Mouse (Mus musculus) heart, embryonic 15.5 days (tissue): ENCODE measurements around the gene Osbp. TPM values are rescaled to one million over a fixed set of nuclear protein-coding genes. Genes with fewer than 3 reads are reported as not detected.
"Not testable (repeated sequence)": the region's sequence is repeated elsewhere in the genome, so short reads cannot be mapped to it uniquely, and the experiment has no call there.

ENCODE experiments used
- ATAC-seq: fragments of 200-750 bp; cut with Nextera tagmentation; replicated peaks from 2 replicates; pipeline ENCODE4 v1.8.0; 2017; ENCODE audit warnings: low read depth, moderate TSS enrichment; ENCODE audit not compliant: insufficient number of reproducible peaks, insufficient read depth, low FRiP score
- H3K27ac ChIP-seq: fragments of 300-500 bp; sonication (generic); 2 replicates; pipeline ENCODE4 v1.5.1; 2015; ENCODE audit warnings: mild to moderate bottlenecking, inconsistent platforms
- H3K27me3 ChIP-seq: fragments of 300-500 bp; sonication (generic); 2 replicates; pipeline ENCODE4 v1.6.1; 2015; ENCODE audit warnings: inconsistent platforms
- H3K36me3 ChIP-seq: fragments of 300-500 bp; sonication (generic); 2 replicates; pipeline ENCODE4 v1.6.1; 2015; ENCODE audit warnings: mild to moderate bottlenecking, inconsistent platforms
- H3K4me1 ChIP-seq: fragments of 300-500 bp; sonication (generic); replicated peaks from 2 replicates; pipeline ENCODE4 v1.6.1; 2015; ENCODE audit warnings: inconsistent platforms
- H3K4me2 ChIP-seq: fragments of 300-500 bp; sonication (generic); 2 replicates; pipeline ENCODE4 v1.6.1; 2015; ENCODE audit warnings: inconsistent platforms, mild to moderate bottlenecking, moderate library complexity
- H3K4me3 ChIP-seq: fragments of 300-500 bp; sonication (generic); 2 replicates; pipeline ENCODE4 v1.5.1; 2015; ENCODE audit warnings: mild to moderate bottlenecking, inconsistent platforms
- H3K9ac ChIP-seq: fragments of 300-500 bp; sonication (generic); 2 replicates; pipeline ENCODE4 v1.6.1; 2015; ENCODE audit warnings: mild to moderate bottlenecking, inconsistent platforms
- H3K9me3 ChIP-seq: fragments of 300-500 bp; sonication (generic); replicated peaks from 2 replicates; pipeline ENCODE4 v1.6.1; 2016; ENCODE audit warnings: inconsistent platforms
- WGBS: fragments of 180-500 bp; shearing (Covaris S2); methylation state at CpG from one replicate; pipeline ENCODE4 v1.1.7; 2015; ENCODE audit warnings: mixed read lengths; 5-methylcytosine and 5-hydroxymethylcytosine counted together
- polyA plus RNA-seq: library from polyadenylated mRNA; unstranded; fragments of >200 nt; fragmentation: Nextera tagmentation; extraction: Ambion mirVana; gene quantifications from 2 replicates; pipeline ENCODE4 v1.2.1, GENCODE M21; 2015

Gene Osbp
- polyA plus RNA-seq = 4.3 and 4.4 TPM in 2 replicates

GRCm38 (mm10) chr19:11965023-11965942, at the start of gene Osbp:
TSS of gene Osbp (plus strand) at chr19:11965941.
- WGBS = under 1% methylated on average over 59 of the region's 59 CpGs
- peak; percentile 96 for ATAC-seq
- peak within 1 kb of the TSS; percentile 89 for H3K4me2 ChIP-seq
- H3K36me3 ChIP-seq = no peaks in the 10 kb centered on the region
- no peaks in the 10 kb centered on the region for H3K9me3 ChIP-seq
- H3K27me3 ChIP-seq = no peaks in the 10 kb centered on the region
- peaks cover 33% of the 10 kb centered on the region for H3K4me1 ChIP-seq
- H3K27ac ChIP-seq = peak within 1 kb of the TSS; percentile 86
- H3K4me3 ChIP-seq = peak within 1 kb of the TSS; percentile 94
- peak within 1 kb of the TSS; percentile 95 for H3K9ac ChIP-seq

- H3K27ac ChIP-seq = no peak overlapping the region
- H3K27me3 ChIP-seq = no peaks in the 10 kb centered on the region
- ATAC-seq = no peak
- H3K9ac ChIP-seq = no peak overlapping the region
- WGBS = 93% methylated on average over 1 of the region's 1 CpGs
- no peak overlapping the region for H3K4me3 ChIP-seq
- H3K4me2 ChIP-seq = no peak overlapping the region
- H3K36me3 ChIP-seq = peaks cover 67% of the 10 kb centered on the region
- 0 out of 2 replicates have a peak, but pooled peaks cover 3% of the 10 kb centered on the region for H3K4me1 ChIP-seq
- no peaks in the 10 kb centered on the region for H3K9me3 ChIP-seq
Observed at GRCm38 (mm10) chr19:11922068-11922467, 43.7 kb upstream of the Osbp start.

- 96% methylated on average over 2 of the region's 2 CpGs for WGBS
Observed at GRCm38 (mm10) chr19:11922515-11922914, 43.2 kb upstream of the Osbp start.

GRCm38 (mm10) chr19:11926380-11926779, 39.4 kb upstream of the Osbp start:
- Histone ChIP-seq H3K4me3 (no peak overlapping the region), H3K9ac (no peak overlapping the region)

More at GRCm38 (mm10) chr19:11922515-11922914, 43.2 kb upstream of the Osbp start:
- not testable (repeated sequence) for H3K4me1 ChIP-seq, ATAC-seq, H3K4me2 ChIP-seq, H3K9me3 ChIP-seq, H3K9ac ChIP-seq, H3K27me3 ChIP-seq, H3K27ac ChIP-seq, H3K4me3 ChIP-seq
- H3K36me3 ChIP-seq = peaks cover 71% of the 10 kb centered on the region

GRCm38 (mm10) chr19:11928025-11928748, 37.6 kb upstream of the Osbp start:
- H3K4me2 ChIP-seq = no peak overlapping the region
- H3K4me1 ChIP-seq = no peaks in the 10 kb centered on the region
- no peak overlapping the region for H3K27ac ChIP-seq
- H3K4me3 ChIP-seq = no peak overlapping the region
- peaks cover 86% of the 10 kb centered on the region for H3K36me3 ChIP-seq
- H3K9me3 ChIP-seq = no peaks in the 10 kb centered on the region
- 83% methylated on average over 4 of the region's 4 CpGs for WGBS
- no peaks in the 10 kb centered on the region for H3K27me3 ChIP-seq
- no peak for ATAC-seq
- H3K9ac ChIP-seq = no peak overlapping the region

More at GRCm38 (mm10) chr19:11926380-11926779, 39.4 kb upstream of the Osbp start:
- no peaks in the 10 kb centered on the region for H3K9me3 ChIP-seq
- WGBS = 82% methylated on average over 2 of the region's 2 CpGs
- peaks cover 86% of the 10 kb centered on the region for H3K36me3 ChIP-seq
- no peaks in the 10 kb centered on the region for H3K4me1 ChIP-seq
- ATAC-seq = no peak
- H3K4me2 ChIP-seq = no peak overlapping the region
- no peak overlapping the region for H3K27ac ChIP-seq
- no peaks in the 10 kb centered on the region for H3K27me3 ChIP-seq

- not testable (repeated sequence) for H3K27ac ChIP-seq, H3K4me3 ChIP-seq, ATAC-seq, H3K9me3 ChIP-seq, H3K9ac ChIP-seq, H3K4me1 ChIP-seq, H3K27me3 ChIP-seq, H3K4me2 ChIP-seq
- WGBS = 93% methylated on average over 9 of the region's 9 CpGs
- H3K36me3 ChIP-seq = peaks cover 36% of the 10 kb centered on the region
Observed at GRCm38 (mm10) chr19:11946460-11946859, 19.3 kb upstream of the Osbp start.

GRCm38 (mm10) chr19:11949878-11950277, 15.9 kb upstream of the Osbp start:
- H3K27ac ChIP-seq = no peak overlapping the region
- no peaks in the 10 kb centered on the region for H3K4me1 ChIP-seq
- no peak overlapping the region for H3K4me3 ChIP-seq
- no peak overlapping the region for H3K9ac ChIP-seq
- no peak overlapping the region for H3K4me2 ChIP-seq
- ATAC-seq = no peak
- H3K36me3 ChIP-seq = peaks cover 11% of the 10 kb centered on the region; the same call in 1 of the 2 replicates
- H3K27me3 ChIP-seq = no peaks in the 10 kb centered on the region
- WGBS = 42% methylated on average over 1 of the region's 1 CpGs
- H3K9me3 ChIP-seq = no peaks in the 10 kb centered on the region

- H3K27ac ChIP-seq = no peak overlapping the region
- H3K9ac ChIP-seq = no peak overlapping the region
- no peak for ATAC-seq
- peaks cover 2% of the 10 kb centered on the region; the same call in 1 of the 2 replicates for H3K36me3 ChIP-seq
- H3K4me2 ChIP-seq = no peak overlapping the region
- H3K9me3 ChIP-seq = no peaks in the 10 kb centered on the region
- no peak overlapping the region for H3K4me3 ChIP-seq
- H3K27me3 ChIP-seq = no peaks in the 10 kb centered on the region
- 70% methylated on average over 7 of the region's 7 CpGs for WGBS
- 0 out of 2 replicates have a peak, but pooled peaks cover 4% of the 10 kb centered on the region for H3K4me1 ChIP-seq
Observed at GRCm38 (mm10) chr19:11950747-11951146, 15.0 kb upstream of the Osbp start.

GRCm38 (mm10) chr19:11954206-11954605, 11.5 kb upstream of the Osbp start:
- Histone ChIP-seq H3K4me2 (no peak overlapping the region), H3K9ac (no peak overlapping the region), H3K27ac (no peak overlapping the region), H3K4me1 (0 out of 2 replicates have a peak, but pooled peaks cover 4% of the 10 kb centered on the region), H3K27me3 (no peaks in the 10 kb centered on the region), H3K4me3 (no peak overlapping the region), H3K9me3 (no peaks in the 10 kb centered on the region), H3K36me3 (no peaks in the 10 kb centered on the region)
- WGBS = 45% methylated on average over 6 of the region's 6 CpGs
- ATAC-seq = no peak

- Histone ChIP-seq H3K4me2 (no peak overlapping the region), H3K9ac (no peak overlapping the region), H3K36me3 (no peaks in the 10 kb centered on the region), H3K9me3 (no peaks in the 10 kb centered on the region), H3K27me3 (no peaks in the 10 kb centered on the region), H3K4me3 (no peak overlapping the region), H3K4me1 (0 out of 2 replicates have a peak, but pooled peaks cover 4% of the 10 kb centered on the region), H3K27ac (no peak overlapping the region)
- ATAC-seq = no peak
- 83% methylated on average over 5 of the region's 5 CpGs for WGBS
Observed at GRCm38 (mm10) chr19:11956636-11957035, 9.1 kb upstream of the Osbp start.

GRCm38 (mm10) chr19:11957396-11957795, 8.3 kb upstream of the Osbp start:
- H3K36me3 ChIP-seq = no peaks in the 10 kb centered on the region
- no peak overlapping the region for H3K4me3 ChIP-seq
- WGBS = 83% methylated on average over 5 of the region's 5 CpGs
- no peak overlapping the region for H3K9ac ChIP-seq
- no peak for ATAC-seq
- 0 out of 2 replicates have a peak, but pooled peaks cover 4% of the 10 kb centered on the region for H3K4me1 ChIP-seq
- H3K27me3 ChIP-seq = no peaks in the 10 kb centered on the region
- H3K9me3 ChIP-seq = no peaks in the 10 kb centered on the region
- H3K4me2 ChIP-seq = no peak overlapping the region
- no peak overlapping the region for H3K27ac ChIP-seq
